Mouse (Mus musculus) MEL (cell line): ENCODE results near the gene Nisch. TPM values are rescaled to one million over a fixed set of nuclear protein-coding genes. Genes with fewer than 3 reads are reported as not detected.

ENCODE experiments used
- DNase-seq: peaks from one replicate; pipeline ENCODE4 v3.0.0; 2011; ENCODE audit warnings: low read depth, low spot score
- H3K27ac ChIP-seq: 2 replicates; pipeline ENCODE4 v1.5.1; 2012; ENCODE audit warnings: low read depth, mild to moderate bottlenecking, control low read depth, low read length, moderate library complexity; ENCODE audit not compliant: control insufficient read depth
- H3K27me3 ChIP-seq, 2 experiments: fragments of 150-350 bp in 1 of 2; sonication (generic) in 1 of 2; 2 replicates each; pipeline ENCODE4 v1.6.1; 2012; ENCODE audit warnings: low read length in 2 of 2, mild to moderate bottlenecking in 2 of 2, improper control_type of control experiment in 1 of 2, moderate library complexity in 1 of 2; ENCODE audit not compliant: insufficient read depth in 2 of 2, control insufficient read depth in 1 of 2
- H3K36me3 ChIP-seq, 2 experiments: 2 replicates each; pipeline ENCODE4 v1.6.1; 2012 to 2014; ENCODE audit warnings: low read length in 2 of 2, improper control_type of control experiment in 1 of 2, inconsistent platforms in 1 of 2, mild to moderate bottlenecking in 1 of 2; ENCODE audit not compliant: insufficient read depth in 2 of 2, control insufficient read depth in 1 of 2
- H3K4me1 ChIP-seq, 2 experiments: fragments of 150-350 bp in 1 of 2; sonication (generic) in 1 of 2; 2 replicates each; pipeline ENCODE4 v1.6.1; 2012; ENCODE audit warnings: low read length in 2 of 2, improper control_type of control experiment in 1 of 2, mild to moderate bottlenecking in 1 of 2; ENCODE audit not compliant: insufficient read depth in 2 of 2, control insufficient read depth in 1 of 2
- H3K4me3 ChIP-seq, 2 experiments: fragments of 150-350 bp in 1 of 2; sonication (generic) in 1 of 2; 2 replicates each; pipeline ENCODE4 v1.5.1; 2012; ENCODE audit warnings: low read depth in 2 of 2, low read length in 2 of 2, mild to moderate bottlenecking in 2 of 2, moderate library complexity in 2 of 2, control low read depth in 1 of 2, improper control_type of control experiment in 1 of 2; ENCODE audit not compliant: control insufficient read depth in 1 of 2, insufficient read depth in 1 of 2
- H3K79me2 ChIP-seq: 2 replicates; pipeline ENCODE4 v1.6.1; 2012; ENCODE audit warnings: mild to moderate bottlenecking, low read length, moderate library complexity; ENCODE audit not compliant: control insufficient read depth, poor library complexity, insufficient read depth
- H3K9ac ChIP-seq: 2 replicates; pipeline ENCODE4 v1.6.1; 2012; ENCODE audit warnings: low read depth, mild to moderate bottlenecking, control low read depth, low read length, moderate library complexity; ENCODE audit not compliant: control insufficient read depth, poor library complexity, severe bottlenecking
- H3K9me3 ChIP-seq: fragments of 150-350 bp; sonication (generic); replicated peaks from 2 replicates; pipeline ENCODE4 v1.6.1; 2012; ENCODE audit warnings: mild to moderate bottlenecking, low read length, improper control_type of control experiment, moderate library complexity; ENCODE audit not compliant: insufficient read depth
- CTCF ChIP-seq, 3 experiments: IDR thresholded peaks in 2 of 3; conservative IDR thresholded peaks in 1 of 3; 2 replicates each; pipeline ENCODE4 v1.5.1; 2011 to 2012; ENCODE audit warnings: low read length in 3 of 3, low read depth in 2 of 3, mild to moderate bottlenecking in 2 of 3, improper control_type of control experiment in 1 of 3, inconsistent platforms in 1 of 3, mixed read lengths in 1 of 3, moderate library complexity in 1 of 3; ENCODE audit not compliant: control insufficient read depth in 1 of 3, insufficient read depth in 1 of 3, poor library complexity in 1 of 3, severe bottlenecking in 1 of 3
- ELF1 ChIP-seq: IDR thresholded peaks from 2 replicates; pipeline ENCODE4 v1.6.1; 2014; ENCODE audit warnings: low read depth, mild to moderate bottlenecking, inconsistent platforms, low read length, improper control_type of control experiment, moderate library complexity
- EP300 ChIP-seq, 2 experiments: IDR thresholded peaks; 2 replicates each; pipeline ENCODE4 v1.6.1; 2011; ENCODE audit warnings: improper control_type of control experiment in 2 of 2, low read length in 2 of 2, low read depth in 1 of 2, mild to moderate bottlenecking in 1 of 2
- GATA1 ChIP-seq: IDR thresholded peaks from 2 replicates; pipeline ENCODE4 v1.6.1; 2011; ENCODE audit warnings: low read depth, low read length, improper control_type of control experiment
- MAZ ChIP-seq: IDR thresholded peaks from 2 replicates; pipeline ENCODE4 v1.6.1; 2012; ENCODE audit warnings: low read depth, mild to moderate bottlenecking, inconsistent platforms, low read length, improper control_type of control experiment
- MEF2A ChIP-seq: IDR thresholded peaks from 2 replicates; pipeline ENCODE4 v1.6.1; 2014; ENCODE audit warnings: low read depth, mild to moderate bottlenecking, inconsistent platforms, low read length, improper control_type of control experiment; ENCODE audit not compliant: poor library complexity, insufficient replicate concordance, severe bottlenecking; ENCODE audit errors: extremely low read depth
- MXI1 ChIP-seq: IDR thresholded peaks from 2 replicates; pipeline ENCODE4 v1.6.1; 2011; ENCODE audit warnings: mild to moderate bottlenecking, low read depth, low read length, improper control_type of control experiment
- NELFE ChIP-seq: IDR thresholded peaks from 2 replicates; pipeline ENCODE4 v1.6.1; 2011; ENCODE audit warnings: low read depth, low read length, improper control_type of control experiment
- NRF1 ChIP-seq: IDR thresholded peaks from 2 replicates; pipeline ENCODE4 v1.6.1; 2014; ENCODE audit warnings: low read depth, mild to moderate bottlenecking, inconsistent platforms, low read length, improper control_type of control experiment, moderate library complexity; ENCODE audit not compliant: poor library complexity, insufficient read depth, severe bottlenecking
- POLR2A ChIP-seq, 2 experiments: IDR thresholded peaks; 2 replicates each; pipeline ENCODE4 v1.6.1; 2011 to 2012; ENCODE audit warnings: low read length in 2 of 2, mild to moderate bottlenecking in 2 of 2, control low read depth in 1 of 2, improper control_type of control experiment in 1 of 2, low read depth in 1 of 2, moderate library complexity in 1 of 2; ENCODE audit not compliant: control insufficient read depth in 1 of 2, insufficient read depth in 1 of 2, poor library complexity in 1 of 2
- POLR2AphosphoS2 ChIP-seq: IDR thresholded peaks from 2 replicates; pipeline ENCODE4 v1.6.1; 2011; ENCODE audit warnings: low read length, improper control_type of control experiment
- RCOR1 ChIP-seq: IDR thresholded peaks from 2 replicates; pipeline ENCODE4 v1.6.1; 2012; ENCODE audit warnings: low read depth, mild to moderate bottlenecking, inconsistent platforms, low read length, improper control_type of control experiment
- SIN3A ChIP-seq: IDR thresholded peaks from 2 replicates; pipeline ENCODE4 v1.6.1; 2012; ENCODE audit warnings: low read length, improper control_type of control experiment, inconsistent platforms
- SMC3 ChIP-seq: IDR thresholded peaks from 2 replicates; pipeline ENCODE4 v1.6.1; 2011; ENCODE audit warnings: low read depth, low read length, improper control_type of control experiment
- TBP ChIP-seq: IDR thresholded peaks from 2 replicates; pipeline ENCODE4 v1.8.0; 2011; ENCODE audit warnings: low read depth, low read length, improper control_type of control experiment
- TCF12 ChIP-seq: IDR thresholded peaks from 2 replicates; pipeline ENCODE4 v1.6.1; 2014; ENCODE audit warnings: low read depth, mild to moderate bottlenecking, inconsistent platforms, low read length, improper control_type of control experiment, moderate library complexity
- UBTF ChIP-seq: IDR thresholded peaks from 2 replicates; pipeline ENCODE4 v1.6.1; 2012; ENCODE audit warnings: low read depth, mild to moderate bottlenecking, inconsistent platforms, low read length, improper control_type of control experiment, moderate library complexity, borderline replicate concordance; ENCODE audit not compliant: insufficient read depth
- USF1 ChIP-seq: IDR thresholded peaks from 2 replicates; pipeline ENCODE4 v1.6.1; 2014; ENCODE audit warnings: low read depth, mild to moderate bottlenecking, inconsistent platforms, low read length, improper control_type of control experiment, moderate library complexity
- USF2 ChIP-seq, 2 experiments: IDR thresholded peaks; 2 replicates each; pipeline ENCODE4 v1.6.1; 2011 to 2012; ENCODE audit warnings: improper control_type of control experiment in 2 of 2, low read length in 2 of 2, borderline replicate concordance in 1 of 2, inconsistent platforms in 1 of 2, low read depth in 1 of 2, mild to moderate bottlenecking in 1 of 2; ENCODE audit not compliant: insufficient read depth in 1 of 2
- ZC3H11A ChIP-seq: IDR thresholded peaks from 2 replicates; pipeline ENCODE4 v1.6.1; 2012; ENCODE audit warnings: low read depth, mild to moderate bottlenecking, inconsistent platforms, low read length, improper control_type of control experiment
- ZKSCAN1 ChIP-seq: IDR thresholded peaks from 2 replicates; pipeline ENCODE4 v1.6.1; 2012; ENCODE audit warnings: low read depth, mild to moderate bottlenecking, inconsistent platforms, low read length, improper control_type of control experiment, moderate library complexity
- ZNF384 ChIP-seq: IDR thresholded peaks from 2 replicates; pipeline ENCODE4 v1.6.1; 2012; ENCODE audit warnings: low read depth, mild to moderate bottlenecking, inconsistent platforms, low read length, improper control_type of control experiment
- polyA plus RNA-seq, 2 experiments: library from polyadenylated mRNA; stranded (reverse) in 1 of 2; unstranded in 1 of 2; fragments of >175 nt in 1 of 2; fragments of >200 nt in 1 of 2; gene quantifications; 2 replicates each; pipeline versions ENCODE4 v1.2.1 to v1.2.4; 2012; ENCODE audit warnings: low replicate concordance in 2 of 2, low read depth in 1 of 2; ENCODE audit not compliant: insufficient read length in 2 of 2, insufficient read depth in 1 of 2, missing spikeins in 1 of 2
- total RNA-seq: library from RNA; depleted of rRNA; stranded (reverse); fragments of 300-350 nt; gene quantifications from 2 replicates; pipeline ENCODE4 v1.2.3, GENCODE M21; 2012

Nisch gene
- total and polyA plus RNA-seq, 3 experiments: 53.0 to 154 TPM; not detected in 1

GRCm38 (mm10) chr14:31138897-31139429 is 77.8 kb downstream of the Nisch start:
- Histone ChIP-seq H3K9ac (no peak overlapping the region), H3K27me3 (no peaks in the 10 kb centered on the region), H3K4me3 (no peak overlapping the region), H3K27ac (no peak overlapping the region), H3K4me1 (no peaks in the 10 kb centered on the region), H3K36me3 (no peaks in the 10 kb centered on the region; a peak in 1 of 4 replicates), H3K79me2 (no peaks in the 10 kb centered on the region), H3K9me3 (no peaks in the 10 kb centered on the region)
- no peak for DNase-seq
- TF ChIP-seq MAZ (no peak), NRF1 (no peak), ZC3H11A (no peak), TBP (no peak), GATA1 (no peak), MEF2A (no peak), USF1 (no peak), EP300 (IDR thresholded peaks at IDR 0.05; ENCODE audit: low read depth in 1 of 2, low read length in 2 of 2) (no peak), ELF1 (no peak), MXI1 (no peak), CTCF (IDR thresholded peaks at IDR 0.05 in 2 of 3, conservative IDR thresholded peaks at IDR 0.05 in 1 of 3; ENCODE audit: control insufficient read depth in 1 of 3, insufficient read depth in 1 of 3, low read depth in 2 of 3, low read length in 3 of 3, poor library complexity in 1 of 3, severe bottlenecking in 1 of 3) (no peak), POLR2A (IDR thresholded peaks at IDR 0.05; ENCODE audit: control insufficient read depth in 1 of 2, insufficient read depth in 1 of 2, low read depth in 1 of 2, low read length in 2 of 2, poor library complexity in 1 of 2) (no peak)

GRCm38 (mm10) chr14:31138219-31138896 is 78.4 kb downstream of the Nisch start:
- Histone ChIP-seq H3K36me3 (no peaks in the 10 kb centered on the region; a peak in 1 of 4 replicates), H3K4me3 (no peak overlapping the region)
- TF ChIP-seq MEF2A (no peak), SIN3A (no peak), ELF1 (no peak), ZC3H11A (no peak), USF1 (no peak), SMC3 (no peak), UBTF (no peak), TCF12 (no peak), ZKSCAN1 (no peak), MAZ (no peak), USF2 (IDR thresholded peaks at IDR 0.05; ENCODE audit: borderline replicate concordance in 1 of 2, insufficient read depth in 1 of 2, low read depth in 1 of 2, low read length in 2 of 2) (no peak), POLR2AphosphoS2 (no peak), NELFE (no peak), RCOR1 (no peak), ZNF384 (no peak), TBP (no peak)
- TF ChIP-seq, all 39 proteins: peak for 0
- H3K27ac ChIP-seq: no peak overlapping the region
- DNase-seq: no peak
- H3K79me2 ChIP-seq: no peaks in the 10 kb centered on the region
- H3K4me1 ChIP-seq: no peaks in the 10 kb centered on the region
- H3K9me3 ChIP-seq: no peaks in the 10 kb centered on the region
- H3K27me3 ChIP-seq: no peaks in the 10 kb centered on the region
- no peak overlapping the region for H3K9ac ChIP-seq
